Mouse (Mus musculus): Measurements from ENCODE around the gene Ctu2. TPM values are rescaled to one million over a fixed set of nuclear protein-coding genes. Genes with fewer than 3 reads are reported as not detected.

Ctu2 gene
- polyA plus RNA-seq, 1 experiment from 2014 or later: 53.8 TPM

DNA sequence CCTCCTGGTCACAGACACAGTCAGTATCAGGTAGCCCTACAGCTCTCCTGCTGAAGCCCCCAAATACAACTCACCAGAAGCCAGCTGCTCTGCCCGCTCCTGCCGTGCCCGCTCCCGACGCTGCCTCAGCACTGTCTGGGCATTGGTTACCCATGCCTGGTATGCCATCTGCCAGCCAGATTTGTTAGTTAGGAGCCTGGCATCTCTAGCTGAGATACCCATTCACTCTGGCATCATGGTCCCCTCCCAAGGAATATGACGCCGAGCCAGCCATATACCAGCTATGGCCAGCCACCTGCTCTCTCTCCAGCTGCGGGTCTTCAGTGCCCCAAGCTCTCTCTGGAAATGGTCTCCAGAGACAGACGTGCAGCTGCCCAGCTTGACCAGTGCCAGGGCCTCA, 12.4 kb downstream of the Ctu2 start:
- Histone ChIP-seq H3K9me3 (ENCODE audit: control insufficient read depth, low read length) (no peaks in the 10 kb centered on the region), H3K4me1 (replicated peaks; ENCODE audit: control insufficient read depth, insufficient read depth, low read length) (no peaks in the 10 kb centered on the region), H3K36me3 (ENCODE audit: control insufficient read depth, insufficient read depth, low read length) (peaks cover 92% of the 10 kb centered on the region), H3K27me3 (replicated peaks; ENCODE audit: control insufficient read depth, insufficient read depth, low read length) (no peaks in the 10 kb centered on the region), H3K4me3 (ENCODE audit: low read depth, low read length) (no peak overlapping the region), H3K4me2 (ENCODE audit: low read length) (no peak overlapping the region), H3K9ac (ENCODE audit: low read length) (no peak overlapping the region), H3K27ac (ENCODE audit: low read depth) (no peak overlapping the region)
- WGBS: 92% methylated on average over 9 of the region's 9 CpGs
- no peak for DNase-seq (ENCODE audit: low spot score)
- ATAC-seq (replicated peaks; ENCODE audit: low FRiP score, low TSS enrichment, low read depth): no peak

DNA sequence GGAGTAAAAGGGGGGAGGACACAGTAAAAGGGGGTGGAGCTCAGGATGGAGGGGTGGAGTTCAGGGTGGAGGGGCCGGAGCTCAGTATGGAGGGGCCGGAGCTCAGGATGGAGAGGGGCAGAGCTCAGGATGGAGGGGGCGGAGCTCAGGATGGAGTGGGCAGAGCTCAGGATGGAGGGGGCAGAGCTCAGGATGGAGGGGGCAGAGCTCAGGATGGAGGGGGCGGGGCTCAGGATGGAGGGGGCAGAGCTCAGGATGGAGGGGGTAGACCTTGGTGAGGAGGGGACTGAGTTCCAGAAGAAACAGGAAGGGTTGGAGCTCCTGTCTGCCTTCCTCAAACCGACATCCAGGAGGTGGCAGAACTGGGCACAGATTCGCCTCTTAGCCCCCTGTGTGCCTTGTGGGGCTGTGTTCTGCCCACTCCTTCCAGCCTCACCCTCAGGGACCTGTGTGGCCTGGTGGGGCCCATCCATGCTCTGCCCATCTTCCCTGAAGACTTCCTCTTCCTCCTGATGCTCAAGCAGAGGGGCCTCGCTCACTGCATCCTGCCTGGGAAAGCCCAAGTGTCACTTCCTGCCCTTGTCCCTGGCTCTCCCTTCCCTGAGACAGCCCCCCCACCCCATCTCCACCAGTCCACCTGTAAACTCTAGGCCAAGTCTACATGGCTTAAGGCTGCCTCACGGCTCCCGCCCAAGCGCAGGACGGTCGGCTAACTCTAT, 21.2 kb downstream of the Ctu2 start:
- Histone ChIP-seq H3K27ac (ENCODE audit: low read depth) (no peak overlapping the region), H3K9ac (ENCODE audit: low read length) (no peak overlapping the region), H3K4me1 (replicated peaks; ENCODE audit: control insufficient read depth, insufficient read depth, low read length) (no peaks in the 10 kb centered on the region), H3K4me2 (ENCODE audit: low read length) (no peak overlapping the region), H3K27me3 (replicated peaks; ENCODE audit: control insufficient read depth, insufficient read depth, low read length) (no peaks in the 10 kb centered on the region), H3K4me3 (ENCODE audit: low read depth, low read length) (no peak overlapping the region), H3K9me3 (ENCODE audit: control insufficient read depth, low read length) (no peaks in the 10 kb centered on the region), H3K36me3 (ENCODE audit: control insufficient read depth, insufficient read depth, low read length) (peaks cover 85% of the 10 kb centered on the region)
- ATAC-seq (replicated peaks; ENCODE audit: low FRiP score, low TSS enrichment, low read depth) (no peak), DNase-seq (ENCODE audit: low spot score) (no peak)
- WGBS: 85% methylated on average over 10 of the region's 12 CpGs

DNA sequence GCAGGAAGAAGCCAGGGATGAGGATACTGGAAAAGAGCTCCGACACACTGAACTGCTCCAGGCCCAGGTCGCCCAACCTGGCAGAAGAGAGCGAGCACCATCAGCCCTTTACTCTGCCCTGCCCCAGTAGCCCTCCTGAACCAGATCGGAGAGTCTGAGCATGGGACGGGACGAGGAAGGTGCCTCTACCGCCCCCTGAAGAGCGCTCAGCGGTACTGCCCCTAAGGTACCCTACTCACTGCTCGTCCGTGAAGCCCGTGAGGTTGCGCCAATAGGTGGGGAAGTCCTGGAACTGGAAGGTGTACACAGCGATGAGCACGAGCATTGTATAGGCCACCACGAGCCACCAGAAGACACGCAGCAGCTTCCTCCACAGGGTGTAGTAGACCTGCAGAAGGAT, 22.0 kb downstream of the Ctu2 start:
- H3K9ac ChIP-seq (ENCODE audit: low read length): no peak overlapping the region
- no peak overlapping the region for H3K4me2 ChIP-seq (ENCODE audit: low read length)
- no peaks in the 10 kb centered on the region for H3K9me3 ChIP-seq (ENCODE audit: control insufficient read depth, low read length)
- H3K36me3 ChIP-seq (ENCODE audit: control insufficient read depth, insufficient read depth, low read length): peaks cover 82% of the 10 kb centered on the region
- no peaks in the 10 kb centered on the region for H3K4me1 ChIP-seq (replicated peaks; ENCODE audit: control insufficient read depth, insufficient read depth, low read length)
- WGBS: 71% methylated on average over 17 of the region's 17 CpGs
- DNase-seq (ENCODE audit: low spot score) (no peak), ATAC-seq (replicated peaks; ENCODE audit: low FRiP score, low TSS enrichment, low read depth) (no peak)
- H3K27me3 ChIP-seq (replicated peaks; ENCODE audit: control insufficient read depth, insufficient read depth, low read length): no peaks in the 10 kb centered on the region
- no peak overlapping the region for H3K4me3 ChIP-seq (ENCODE audit: low read depth, low read length)
- no peak overlapping the region for H3K27ac ChIP-seq (ENCODE audit: low read depth)

DNA sequence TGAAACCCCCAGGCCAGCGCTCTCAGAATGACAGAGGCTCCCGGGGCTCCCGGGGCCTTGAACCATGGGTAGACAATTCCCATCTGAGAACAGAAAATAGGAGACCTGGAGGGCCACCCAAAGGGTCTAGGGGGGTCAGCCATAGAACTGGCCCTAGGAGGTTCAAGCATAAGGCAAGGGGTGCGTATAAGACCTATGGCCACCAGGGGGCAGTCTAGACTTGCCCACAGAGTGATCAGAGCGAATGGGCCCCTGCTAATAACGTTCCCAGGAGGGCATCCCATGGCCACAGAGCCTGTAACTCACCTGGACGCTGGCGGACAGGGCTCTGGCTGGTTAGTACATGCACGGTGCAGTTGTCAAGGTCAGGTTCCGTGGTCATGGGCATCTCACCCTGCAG, 24.9 kb downstream of the Ctu2 start:
- peak; percentile 61 for ATAC-seq (replicated peaks; ENCODE audit: low FRiP score, low TSS enrichment, low read depth)

DNA sequence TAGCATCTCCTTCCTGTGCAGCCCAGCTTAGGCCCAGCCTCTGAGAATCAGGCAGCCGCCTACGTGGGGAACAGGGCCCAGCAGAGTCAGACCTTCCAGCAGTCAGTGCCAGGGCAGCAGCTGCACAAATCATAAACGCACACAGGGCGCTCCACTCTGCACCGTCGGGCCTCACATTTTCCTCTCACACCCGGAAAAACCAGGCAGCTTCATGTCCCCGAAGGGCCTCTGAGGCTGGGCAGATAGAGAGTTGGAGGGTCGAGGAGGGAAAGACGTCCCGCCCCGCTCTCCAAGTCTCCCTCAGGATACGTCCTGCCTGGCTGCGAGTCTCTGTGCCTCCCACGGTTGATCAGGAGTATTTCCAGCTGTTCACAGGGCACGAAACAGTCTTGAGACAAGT, 35.6 kb downstream of the Ctu2 start:
- no peaks in the 10 kb centered on the region for H3K9me3 ChIP-seq (ENCODE audit: control insufficient read depth, low read length)
- DNase-seq (ENCODE audit: low spot score) (peak; percentile 68), ATAC-seq (replicated peaks; ENCODE audit: low FRiP score, low TSS enrichment, low read depth) (peak; percentile 37; the same call in 1 of the 2 replicates)
- no peaks in the 10 kb centered on the region for H3K27me3 ChIP-seq (replicated peaks; ENCODE audit: control insufficient read depth, insufficient read depth, low read length)
- WGBS: 41% methylated on average over 16 of the region's 16 CpGs
- 0 out of 2 replicates have a peak overlapping the region, but pooled peaks have one; percentile 23 for H3K9ac ChIP-seq (ENCODE audit: low read length)
- peak overlapping the region; percentile 80 for H3K27ac ChIP-seq (ENCODE audit: low read depth)
- peaks cover 6% of the 10 kb centered on the region; the same call in 1 of the 2 replicates for H3K36me3 ChIP-seq (ENCODE audit: control insufficient read depth, insufficient read depth, low read length)
- no peak overlapping the region for H3K4me2 ChIP-seq (ENCODE audit: low read length)
- H3K4me3 ChIP-seq (ENCODE audit: low read depth, low read length): no peak overlapping the region
- peaks cover 23% of the 10 kb centered on the region for H3K4me1 ChIP-seq (replicated peaks; ENCODE audit: control insufficient read depth, insufficient read depth, low read length)

More for the DNA sequence above, 24.9 kb downstream of the Ctu2 start:
- no peaks in the 10 kb centered on the region for H3K4me1 ChIP-seq (replicated peaks; ENCODE audit: control insufficient read depth, insufficient read depth, low read length)
- H3K4me2 ChIP-seq (ENCODE audit: low read length): no peak overlapping the region
- H3K9me3 ChIP-seq (ENCODE audit: control insufficient read depth, low read length): no peaks in the 10 kb centered on the region
- H3K4me3 ChIP-seq (ENCODE audit: low read depth, low read length): no peak overlapping the region
- 32% methylated on average over 10 of the region's 10 CpGs for WGBS
- H3K9ac ChIP-seq (ENCODE audit: low read length): no peak overlapping the region
- no peaks in the 10 kb centered on the region for H3K27me3 ChIP-seq (replicated peaks; ENCODE audit: control insufficient read depth, insufficient read depth, low read length)
- H3K36me3 ChIP-seq (ENCODE audit: control insufficient read depth, insufficient read depth, low read length): peaks cover 67% of the 10 kb centered on the region
- H3K27ac ChIP-seq (ENCODE audit: low read depth): no peak overlapping the region
- peak; percentile 90 for DNase-seq (ENCODE audit: low spot score)

DNA sequence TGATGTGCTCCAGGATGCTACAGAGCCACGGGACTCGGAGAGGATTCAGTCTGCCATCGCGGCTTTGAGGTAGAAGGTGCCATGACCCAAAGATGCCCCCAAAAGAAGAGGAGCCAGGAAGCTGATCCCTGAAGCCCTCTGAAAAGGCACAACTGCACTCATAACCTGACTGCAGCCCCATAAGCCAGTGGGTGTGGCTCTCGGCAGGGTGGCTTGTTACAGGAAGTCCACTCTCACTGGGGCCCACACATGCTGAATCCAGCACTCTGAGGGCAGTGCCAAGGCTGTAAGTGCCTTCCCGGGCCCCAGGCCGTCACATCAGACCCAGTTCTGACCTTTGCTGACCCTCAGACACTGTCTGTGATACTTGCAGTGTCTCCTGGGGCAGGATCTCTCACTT, 36.4 kb downstream of the Ctu2 start:
- peaks cover 26% of the 10 kb centered on the region for H3K4me1 ChIP-seq (replicated peaks; ENCODE audit: control insufficient read depth, insufficient read depth, low read length)
- H3K36me3 ChIP-seq (ENCODE audit: control insufficient read depth, insufficient read depth, low read length): peaks cover 2% of the 10 kb centered on the region; the same call in 1 of the 2 replicates
- DNase-seq (ENCODE audit: low spot score) (no peak), ATAC-seq (replicated peaks; ENCODE audit: low FRiP score, low TSS enrichment, low read depth) (no peak)
- H3K9ac ChIP-seq (ENCODE audit: low read length): 0 out of 2 replicates have a peak overlapping the region, but pooled peaks have one; percentile 3
- no peak overlapping the region for H3K4me3 ChIP-seq (ENCODE audit: low read depth, low read length)
- no peaks in the 10 kb centered on the region for H3K9me3 ChIP-seq (ENCODE audit: control insufficient read depth, low read length)
- no peak overlapping the region for H3K4me2 ChIP-seq (ENCODE audit: low read length)
- H3K27me3 ChIP-seq (replicated peaks; ENCODE audit: control insufficient read depth, insufficient read depth, low read length): no peaks in the 10 kb centered on the region
- peak overlapping the region; percentile 80 for H3K27ac ChIP-seq (ENCODE audit: low read depth)
- WGBS: 58% methylated on average over 7 of the region's 7 CpGs

DNA sequence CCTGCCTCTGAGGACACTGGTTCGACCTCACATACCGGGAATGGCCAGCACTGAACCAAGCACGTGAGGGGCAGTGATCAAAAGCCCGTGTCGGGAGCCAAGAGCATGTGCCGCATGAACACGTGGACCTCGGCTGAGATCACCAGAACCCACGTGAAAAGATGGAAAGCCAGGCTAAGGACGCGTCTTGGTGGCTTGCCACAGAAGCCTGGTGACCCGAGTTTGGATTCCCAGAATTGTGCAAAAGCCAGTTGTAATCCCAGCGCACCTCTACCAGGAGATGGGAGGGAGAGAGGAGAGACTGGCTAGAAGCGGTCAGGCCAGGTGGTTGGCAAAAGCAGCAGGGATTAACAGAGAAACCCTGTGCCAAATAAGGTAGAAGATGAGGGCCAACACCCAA, 39.8 kb downstream of the Ctu2 start:
- no peak overlapping the region for H3K4me2 ChIP-seq (ENCODE audit: low read length)
- H3K4me1 ChIP-seq (replicated peaks; ENCODE audit: control insufficient read depth, insufficient read depth, low read length): peaks cover 40% of the 10 kb centered on the region
- no peak overlapping the region for H3K27ac ChIP-seq (ENCODE audit: low read depth)
- H3K36me3 ChIP-seq (ENCODE audit: control insufficient read depth, insufficient read depth, low read length): no peaks in the 10 kb centered on the region
- no peak for DNase-seq (ENCODE audit: low spot score)
- H3K4me3 ChIP-seq (ENCODE audit: low read depth, low read length): no peak overlapping the region
- WGBS: 93% methylated on average over 14 of the region's 14 CpGs
- no peaks in the 10 kb centered on the region for H3K9me3 ChIP-seq (ENCODE audit: control insufficient read depth, low read length)
- no peak for ATAC-seq (replicated peaks; ENCODE audit: low FRiP score, low TSS enrichment, low read depth)
- H3K9ac ChIP-seq (ENCODE audit: low read length): no peak overlapping the region
- no peaks in the 10 kb centered on the region for H3K27me3 ChIP-seq (replicated peaks; ENCODE audit: control insufficient read depth, insufficient read depth, low read length)

DNA sequence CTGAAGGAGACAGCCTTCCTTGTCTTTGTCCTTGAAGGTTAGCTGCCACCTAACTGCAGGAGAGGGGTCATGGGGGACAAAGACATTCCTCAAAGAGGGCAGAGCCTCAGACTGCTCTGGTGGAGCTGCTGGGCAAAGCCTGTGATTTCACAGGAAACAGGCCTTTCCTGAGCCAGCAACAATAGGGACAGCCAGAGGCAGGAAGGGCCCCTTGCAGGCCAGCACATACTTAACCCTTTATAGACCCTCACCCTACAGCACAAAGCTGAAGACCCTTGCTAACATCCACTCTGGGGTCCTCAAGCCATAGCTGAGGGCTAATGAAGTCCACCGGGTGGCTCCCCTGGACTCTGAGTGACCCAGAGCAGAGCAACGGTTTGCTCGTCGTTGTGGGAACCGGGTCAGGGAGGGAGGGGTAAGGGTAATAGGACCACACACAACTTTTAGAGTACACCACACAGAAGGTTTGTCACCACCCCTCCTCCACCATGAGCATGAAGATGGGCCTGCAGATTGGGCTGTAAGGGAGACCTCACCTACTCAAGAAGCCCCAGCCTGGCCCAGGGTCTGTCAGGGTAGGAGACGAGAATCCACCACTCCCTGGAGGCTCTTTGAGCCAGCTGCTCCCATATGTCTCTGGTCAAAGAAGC, 41.7 kb downstream of the Ctu2 start:
- no peaks in the 10 kb centered on the region for H3K36me3 ChIP-seq (ENCODE audit: control insufficient read depth, insufficient read depth, low read length)
- ATAC-seq (replicated peaks; ENCODE audit: low FRiP score, low TSS enrichment, low read depth) (peak; percentile 36), DNase-seq (ENCODE audit: low spot score) (peak; percentile 66)
- 9% methylated on average over 6 of the region's 6 CpGs for WGBS
- H3K9ac ChIP-seq (ENCODE audit: low read length): peak overlapping the region; percentile 34
- H3K9me3 ChIP-seq (ENCODE audit: control insufficient read depth, low read length): no peaks in the 10 kb centered on the region
- H3K4me2 ChIP-seq (ENCODE audit: low read length): peak overlapping the region; percentile 32
- H3K27ac ChIP-seq (ENCODE audit: low read depth): peak overlapping the region; percentile 83
- no peak overlapping the region for H3K4me3 ChIP-seq (ENCODE audit: low read depth, low read length)
- peaks cover 25% of the 10 kb centered on the region for H3K4me1 ChIP-seq (replicated peaks; ENCODE audit: control insufficient read depth, insufficient read depth, low read length)
- no peaks in the 10 kb centered on the region for H3K27me3 ChIP-seq (replicated peaks; ENCODE audit: control insufficient read depth, insufficient read depth, low read length)

Measured in intestine, embryonic 14.5 days (tissue).